Mouse (Mus musculus): ENCODE data around the gene Rflna.

Rflna gene

GRCm38 (mm10) chr5:125052237-125052602, 49.2 kb downstream of the Rflna start:
- no peak for DNase-seq (ENCODE audit: low spot score in 2 of 2)

DNA sequence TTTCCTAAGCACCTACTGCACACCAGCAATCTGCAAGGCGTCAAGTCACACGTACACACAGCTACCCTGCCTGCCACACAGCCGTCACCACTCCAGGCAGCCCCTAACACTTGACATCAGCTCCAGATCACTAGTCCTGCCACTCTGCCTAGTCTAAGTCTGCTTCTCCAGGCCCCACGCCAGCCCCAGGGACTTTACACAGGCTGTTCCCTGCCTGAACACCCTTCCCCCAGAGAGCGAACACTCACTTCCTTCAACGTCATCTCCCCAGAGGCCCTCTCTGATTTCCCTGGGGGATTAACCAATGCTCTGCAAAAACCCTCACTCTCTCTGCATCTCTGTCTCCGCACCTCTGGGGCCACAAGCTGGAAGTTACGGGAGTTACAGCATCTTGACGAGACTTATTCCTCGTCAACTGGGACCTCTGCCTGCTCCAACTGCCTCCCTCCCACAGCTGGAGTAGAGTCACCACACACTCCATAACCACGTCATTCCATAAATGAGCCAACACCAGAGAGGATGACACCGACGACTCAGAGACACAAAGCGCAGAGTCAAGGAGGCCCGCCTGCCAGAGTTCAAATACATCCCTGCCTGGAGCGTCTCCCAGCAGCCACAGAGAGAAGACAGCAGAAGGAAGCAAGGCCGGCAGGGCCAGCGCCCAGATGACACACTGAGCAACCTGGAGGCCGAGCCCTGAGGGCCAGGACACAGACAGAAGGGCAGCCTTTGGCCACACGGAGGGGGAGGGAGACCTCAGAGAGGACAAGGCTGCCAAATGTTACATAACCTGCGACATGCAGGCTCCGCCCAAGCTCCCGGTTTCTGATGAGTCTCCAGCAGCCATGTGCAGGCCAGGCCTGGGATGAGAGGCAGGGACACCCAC, 49.8 kb downstream of the Rflna start:
- DNase-seq (ENCODE audit: low spot score in 2 of 2), result peak; percentile 46 to 62

- DNase-seq (ENCODE audit: low spot score in 2 of 2), result no peak
These were observed 50.6 kb downstream of the Rflna start for GRCm38 (mm10) chr5:125053661-125054060.

DNA sequence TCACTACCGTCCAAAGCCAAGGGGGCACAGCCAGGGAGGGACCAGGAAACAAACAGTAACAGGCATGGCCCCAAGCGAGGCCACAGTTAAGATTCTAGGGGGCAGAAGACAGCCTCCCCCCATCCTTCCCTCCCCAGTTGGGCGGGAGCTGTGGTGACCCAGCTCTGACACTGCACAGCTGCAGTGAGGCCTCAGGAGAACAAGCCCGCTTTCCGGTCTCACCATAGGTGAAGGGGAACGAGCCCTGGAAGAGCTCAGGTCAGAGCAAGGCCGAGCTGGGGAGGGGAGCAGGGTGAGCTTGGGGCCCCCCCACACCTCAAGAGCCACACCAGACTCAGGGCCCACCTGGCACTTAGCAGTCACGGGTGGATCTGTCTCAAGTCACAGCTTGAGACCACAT, 52.9 kb downstream of the Rflna start:
- no peak for DNase-seq (ENCODE audit: low spot score in 2 of 2)

DNA sequence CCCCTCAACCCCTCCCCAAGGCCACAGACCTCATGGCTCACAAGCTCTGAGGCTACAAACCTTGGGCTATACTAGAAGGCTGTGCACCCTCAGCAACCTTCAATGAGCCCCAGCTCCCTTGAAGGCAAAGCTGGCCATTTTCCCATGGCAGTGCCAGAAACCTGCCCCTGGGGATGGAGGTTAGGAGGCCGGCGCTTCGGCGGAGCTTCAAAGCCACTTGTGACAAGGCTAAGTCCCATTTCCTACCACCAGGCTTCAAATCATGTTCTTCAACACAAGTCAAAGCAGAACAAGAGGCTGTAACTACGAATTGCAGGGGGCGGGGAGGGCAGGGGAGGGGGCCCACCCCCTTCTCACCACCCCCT, 53.3 kb downstream of the Rflna start:
- no peak for DNase-seq (ENCODE audit: low spot score in 2 of 2)

DNA sequence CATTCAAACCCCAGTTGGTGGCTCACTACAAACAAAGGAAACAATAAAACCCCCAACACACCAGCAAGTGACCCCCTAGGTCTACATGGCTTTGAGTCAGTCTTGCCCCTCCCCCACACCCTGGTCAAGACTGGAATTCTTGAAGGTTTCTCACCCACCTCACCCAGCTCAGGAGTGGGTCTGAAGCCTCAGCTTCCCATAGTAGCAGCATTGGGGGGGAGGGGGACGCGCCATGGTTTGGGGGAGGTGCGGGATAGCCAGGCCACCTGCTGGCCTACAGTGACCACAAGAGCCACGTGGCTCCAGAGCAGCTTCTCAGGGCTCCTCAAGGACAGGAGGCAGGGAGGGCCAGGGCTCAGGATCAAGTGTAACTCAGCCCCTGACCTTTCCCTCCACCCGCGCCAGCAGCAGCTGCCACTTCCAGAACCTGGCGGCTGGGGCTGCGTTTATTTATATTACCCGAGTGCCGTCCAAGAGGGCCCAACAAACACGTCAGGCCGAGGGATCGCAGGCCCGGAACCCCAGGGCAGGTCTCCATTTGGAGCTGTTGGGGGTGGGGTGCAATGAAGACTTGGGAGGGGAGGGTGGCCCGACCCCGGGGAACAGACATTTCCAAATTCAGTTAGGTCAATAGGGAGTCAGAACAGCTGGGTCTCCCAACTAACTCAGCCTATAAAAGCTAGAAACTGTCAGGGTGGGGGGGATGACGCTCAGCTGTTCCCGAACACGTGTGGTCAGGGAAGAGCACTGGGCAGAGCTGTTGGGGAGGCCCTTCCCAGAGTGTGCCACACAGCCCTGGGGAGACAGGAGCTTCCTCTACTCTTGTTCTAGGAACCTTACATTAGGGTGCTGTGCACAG, 53.9 kb downstream of the Rflna start:
- no peak for DNase-seq (ENCODE audit: low spot score in 2 of 2)

DNA sequence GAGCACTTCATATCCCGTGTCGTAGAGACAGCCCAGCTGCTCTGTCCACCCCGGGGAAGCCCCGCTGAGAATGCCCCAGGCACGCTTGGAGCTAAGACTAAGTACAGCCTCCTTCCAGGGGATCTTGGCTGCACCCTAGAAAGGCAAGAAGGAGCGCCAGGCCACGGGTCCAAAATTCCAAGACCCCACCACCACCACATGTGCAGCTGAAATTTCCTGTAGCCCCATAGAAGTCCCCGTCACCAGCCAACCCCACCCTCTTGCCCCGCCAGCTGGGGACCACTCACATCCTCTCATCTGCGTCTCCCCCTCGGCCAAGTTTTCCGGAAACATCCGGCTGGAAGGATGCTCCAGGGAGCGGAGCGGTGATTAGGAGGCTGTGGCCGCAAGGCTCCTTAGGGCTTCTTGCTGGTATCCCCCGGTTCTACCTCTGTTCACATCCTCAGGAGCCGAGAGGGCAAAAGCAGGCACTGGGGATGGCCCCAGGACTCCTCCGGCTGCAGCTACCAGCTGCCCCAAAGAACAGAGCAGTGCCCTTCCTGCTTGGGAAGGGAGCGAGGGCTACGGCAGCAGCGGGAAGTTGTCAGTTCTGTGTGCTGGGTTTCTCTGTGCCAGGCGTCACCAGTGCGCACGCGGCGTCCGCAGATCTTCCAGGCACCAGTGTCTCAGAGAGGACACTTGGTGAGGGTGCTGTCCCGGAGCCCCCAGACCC, 54.7 kb downstream of the Rflna start:
- DNase-seq (ENCODE audit: low spot score in 2 of 2), result peak in 1 of 2 experiments; percentile 56

DNA sequence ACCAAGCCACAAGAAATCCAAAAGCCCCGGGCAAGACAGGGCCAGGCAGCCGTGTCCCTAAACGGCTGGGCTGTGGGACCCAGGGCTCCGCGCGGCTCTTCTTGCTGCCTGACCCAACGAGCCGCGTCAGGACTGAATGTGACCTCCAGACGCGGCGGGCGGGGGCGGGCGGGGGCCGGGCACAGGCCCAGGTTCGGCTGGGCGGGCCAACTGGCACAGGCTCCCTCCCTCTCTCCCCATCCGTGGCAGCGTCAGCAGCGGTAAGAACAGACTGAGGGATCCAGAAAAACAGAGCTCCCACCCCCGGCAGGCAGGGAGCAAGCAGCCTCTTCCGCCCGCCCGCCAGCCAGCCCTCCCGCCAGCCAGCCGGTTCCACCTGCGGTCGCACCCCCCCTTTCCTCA, 55.2 kb downstream of the Rflna start:
- peak; percentile 67 to 77 for DNase-seq (ENCODE audit: low spot score in 2 of 2)

Data from frontal cortex, postnatal 36 days (tissue).